Mouse (Mus musculus) left cerebral cortex, postnatal 4 days (tissue): ENCODE results near the gene Ttll1. TPM values are rescaled to one million over a fixed set of nuclear protein-coding genes. Genes with fewer than 3 reads are reported as not detected.
"Not testable (repeated sequence)": the region's sequence is repeated elsewhere in the genome, so short reads cannot be mapped to it uniquely, and the experiment has no call there.

ENCODE experiments used
- DNase-seq: peaks from one replicate; pipeline ENCODE4 v3.0.0-alpha.2; 2022
- intact Hi-C: fragments of 180-260 bp; cut with DNase I; formaldehyde crosslinking; loops from one replicate; pipeline ENCODE4 v1.15.1; 2025
- total RNA-seq, 2 experiments: library from RNA; stranded (reverse); gene quantifications; 2 replicates each; pipeline ENCODE4 v1.2.3; 2021

Gene Ttll1
- total RNA-seq, 2 experiments from 2014 or later, result 70.6 to 71.9 TPM

GRCm38 (mm10) chr15:83463369-83464082, 47.2 kb downstream of the Ttll1 start:
- intact Hi-C loops, result no loop called here

GRCm38 (mm10) chr15:83462349-83462748, 48.3 kb downstream of the Ttll1 start:
- intact Hi-C loops, DNase-seq: not testable (repeated sequence)

More at GRCm38 (mm10) chr15:83463369-83464082, 47.2 kb downstream of the Ttll1 start:
- DNase-seq, result no peak

- DNase-seq, result no peak
- intact Hi-C loops, result no loop called here
Measured at GRCm38 (mm10) chr15:83460891-83461290, 49.8 kb downstream of the Ttll1 start.

GRCm38 (mm10) chr15:83457541-83457940, 53.2 kb downstream of the Ttll1 start:
- intact Hi-C loops, result no loop called here
- no peak for DNase-seq

- intact Hi-C loops, result no loop called here
- DNase-seq, result no peak
Measured at GRCm38 (mm10) chr15:83455637-83456036, 55.1 kb downstream of the Ttll1 start.

- DNase-seq, result no peak
- intact Hi-C loops, result no loop called here
Measured at GRCm38 (mm10) chr15:83455034-83455433, 55.7 kb downstream of the Ttll1 start.

GRCm38 (mm10) chr15:83454419-83454818, 56.3 kb downstream of the Ttll1 start:
- intact Hi-C loops, result no loop called here
- no peak for DNase-seq

- intact Hi-C loops, result no loop called here
- DNase-seq, result no peak
Measured at GRCm38 (mm10) chr15:83453879-83454278, 56.8 kb downstream of the Ttll1 start.

- no peak for DNase-seq
- intact Hi-C loops, result no loop called here
Measured at GRCm38 (mm10) chr15:83452219-83452760, 58.4 kb downstream of the Ttll1 start.

GRCm38 (mm10) chr15:83451621-83452210, 59.0 kb downstream of the Ttll1 start:
- intact Hi-C loops, result no loop called here
- peak; percentile 43 for DNase-seq

- intact Hi-C loops, result no loop called here
Measured at GRCm38 (mm10) chr15:83450007-83450406, 60.7 kb downstream of the Ttll1 start.

GRCm38 (mm10) chr15:83448646-83449045, 62.0 kb downstream of the Ttll1 start:
- DNase-seq, result no peak

More at GRCm38 (mm10) chr15:83450007-83450406, 60.7 kb downstream of the Ttll1 start:
- no peak for DNase-seq

GRCm38 (mm10) chr15:83447791-83448544, 62.7 kb downstream of the Ttll1 start:
- DNase-seq, result no peak
- intact Hi-C loops, result no loop called here

More at GRCm38 (mm10) chr15:83448646-83449045, 62.0 kb downstream of the Ttll1 start:
- intact Hi-C loops, result no loop called here

- intact Hi-C loops, result no loop called here
- DNase-seq, result no peak
Measured at GRCm38 (mm10) chr15:83445908-83446307, 64.8 kb downstream of the Ttll1 start.

GRCm38 (mm10) chr15:83445383-83445782, 65.3 kb downstream of the Ttll1 start:
- DNase-seq, result no peak
- intact Hi-C loops, result no loop called here

- intact Hi-C loops, result no loop called here
- no peak for DNase-seq
Measured at GRCm38 (mm10) chr15:83444425-83444824, 66.3 kb downstream of the Ttll1 start.

- DNase-seq, result no peak
- intact Hi-C loops, result no loop called here
Measured at GRCm38 (mm10) chr15:83442495-83443037, 68.1 kb downstream of the Ttll1 start.

- DNase-seq, result no peak
- intact Hi-C loops, result no loop called here
Measured at GRCm38 (mm10) chr15:83440726-83441125, 70.0 kb downstream of the Ttll1 start.

- no peak for DNase-seq
- intact Hi-C loops, result no loop called here
Measured at GRCm38 (mm10) chr15:83436541-83436940, 74.2 kb downstream of the Ttll1 start.

GRCm38 (mm10) chr15:83435324-83436090, 75.2 kb downstream of the Ttll1 start:
- DNase-seq, result no peak

More at GRCm38 (mm10) chr15:83435324-83436090, 75.2 kb downstream of the Ttll1 start:
- intact Hi-C loops, result no loop called here
